Mouse (Mus musculus) CD8-positive naive resting alpha-beta T cell, adult 57 days (primary cell): ENCODE measurements around the gene Usp31. TPM values are rescaled to one million over a fixed set of nuclear protein-coding genes. Genes with fewer than 3 reads are reported as not detected.

Experiments used
- total RNA-seq: library from RNA; stranded (reverse); gene quantifications from one replicate; pipeline ENCODE4 v1.2.4, GENCODE M21; 2023

Usp31 gene
- total RNA-seq: 12.1 TPM

GRCm38 (mm10) chr7:121707073-121707667 lies at the start of gene Usp31:
Usp31 (minus strand) TSS chr7:121707253.

DNA sequence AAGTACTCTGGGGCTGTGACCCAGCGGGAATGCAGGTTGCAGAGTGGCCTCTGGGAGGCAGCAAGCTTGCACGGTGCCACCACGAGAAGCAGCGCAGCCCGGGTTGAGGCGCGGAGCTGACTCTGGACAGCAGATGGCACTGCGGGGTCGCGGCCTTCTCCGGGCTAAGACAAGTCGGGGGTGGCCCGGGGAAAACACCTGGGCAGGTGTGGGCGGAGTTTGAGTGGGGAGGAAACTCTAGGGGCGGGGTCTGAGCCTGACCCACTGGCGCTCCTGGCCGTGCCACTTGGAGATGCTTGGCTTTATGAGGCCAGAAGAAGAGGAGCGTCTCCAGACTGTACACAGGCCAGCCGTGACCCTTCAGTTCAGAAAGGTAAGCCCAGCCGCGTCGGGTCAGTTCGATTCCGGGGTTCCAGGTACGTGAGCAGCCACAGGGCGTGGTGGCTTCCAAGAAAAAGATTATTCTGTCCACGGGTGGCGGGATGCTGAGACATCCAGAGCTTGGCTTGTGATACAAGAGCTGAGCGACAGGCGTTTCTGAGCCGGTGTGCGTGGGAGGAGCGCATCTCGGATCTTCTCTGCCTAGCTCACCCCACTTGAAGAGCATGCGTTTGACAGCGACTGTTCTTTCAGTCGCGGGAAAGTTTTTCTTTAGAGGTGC lies 27.2 kb upstream of the Usp31 start, which contains the start of gene Scnn1g:
Scnn1g (plus strand) TSS at position 309 of the 661 bp plus-strand sequence.

Other genes starting within 250 kb of the Usp31 start
- not detected for gene Scnn1g, start 27.2 kb upstream of the Usp31 start, total RNA-seq
- gene Scnn1b, start 157.8 kb upstream of the Usp31 start, total RNA-seq: not detected